Mouse (Mus musculus) limb, embryonic 15.5 days (tissue): Measurements from ENCODE around the gene Megf6. TPM values are rescaled to one million over a fixed set of nuclear protein-coding genes. Genes with fewer than 3 reads are reported as not detected.

ENCODE experiments used
- ATAC-seq: fragments of 200-750 bp; cut with Nextera tagmentation; 2 replicates; pipeline ENCODE4 v1.8.0; 2017; ENCODE audit warnings: low read depth, moderate TSS enrichment; ENCODE audit not compliant: insufficient number of reproducible peaks, low FRiP score, low TSS enrichment
- H3K27ac ChIP-seq: fragments of 300-500 bp; sonication (generic); 2 replicates; pipeline ENCODE4 v1.5.1; 2015; ENCODE audit warnings: moderate library complexity, mild to moderate bottlenecking, inconsistent platforms
- H3K27me3 ChIP-seq: fragments of 300-500 bp; sonication (generic); 2 replicates; pipeline ENCODE4 v1.6.1; 2015; ENCODE audit warnings: inconsistent platforms
- H3K36me3 ChIP-seq: fragments of 300-500 bp; sonication (generic); 2 replicates; pipeline ENCODE4 v1.6.1; 2015; ENCODE audit warnings: inconsistent platforms
- H3K4me1 ChIP-seq: fragments of 300-500 bp; sonication (generic); 2 replicates; pipeline ENCODE4 v1.6.1; 2015; ENCODE audit warnings: inconsistent platforms
- H3K4me2 ChIP-seq: fragments of 300-500 bp; sonication (generic); 2 replicates; pipeline ENCODE4 v1.6.1; 2015; ENCODE audit warnings: mild to moderate bottlenecking, inconsistent platforms
- H3K4me3 ChIP-seq: fragments of 300-500 bp; sonication (generic); 2 replicates; pipeline ENCODE4 v1.5.1; 2015; ENCODE audit warnings: mild to moderate bottlenecking, inconsistent platforms
- H3K9ac ChIP-seq: fragments of 300-500 bp; sonication (generic); 2 replicates; pipeline ENCODE4 v1.6.1; 2015; ENCODE audit warnings: inconsistent platforms
- H3K9me3 ChIP-seq: fragments of 300-500 bp; sonication (generic); 2 replicates; pipeline ENCODE4 v1.6.1; 2016; ENCODE audit warnings: inconsistent platforms
- WGBS: fragments of 180-500 bp; shearing (Covaris S2); methylation state at CpG from one replicate; pipeline ENCODE4 v1.1.7; 2015; 5-methylcytosine and 5-hydroxymethylcytosine counted together
- polyA plus RNA-seq: library from polyadenylated mRNA; unstranded; fragments of >200 nt; fragmentation: Nextera tagmentation; extraction: Ambion mirVana; gene quantifications from 2 replicates; pipeline ENCODE4 v1.2.1, GENCODE M21; 2015

Megf6 gene
- polyA plus RNA-seq, 1 experiment from 2014 or later = 110 TPM

DNA sequence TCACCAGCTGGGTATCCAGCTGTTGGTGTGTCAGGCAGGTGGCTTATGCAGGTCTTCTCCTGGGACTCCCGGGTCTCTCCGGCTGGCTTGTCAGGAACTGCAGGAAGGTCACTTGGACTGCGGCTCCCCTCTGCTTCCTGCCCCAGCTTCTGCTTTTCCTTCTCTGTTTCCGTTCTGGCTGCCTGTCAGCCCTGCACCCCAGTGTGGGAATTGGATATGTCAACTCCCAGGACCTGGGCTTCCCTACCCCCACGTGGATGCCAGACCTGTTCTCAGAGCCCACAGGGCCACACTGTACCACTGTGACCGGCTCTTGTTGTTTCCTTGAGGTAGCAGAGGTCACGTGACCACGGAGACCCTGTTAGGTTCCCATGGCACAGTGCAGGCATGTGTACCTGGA, 18.4 kb downstream of the Megf6 start:
- Histone ChIP-seq H3K27ac (no peak overlapping the region), H3K4me3 (no peak overlapping the region), H3K9ac (no peak overlapping the region), H3K4me1 (0 out of 2 replicates have a peak, but pooled peaks cover 7% of the 10 kb centered on the region), H3K36me3 (no peaks in the 10 kb centered on the region), H3K27me3 (no peaks in the 10 kb centered on the region), H3K9me3 (no peaks in the 10 kb centered on the region), H3K4me2 (no peak overlapping the region)
- ATAC-seq = no peak
- WGBS = 76% methylated on average over 8 of the region's 8 CpGs

DNA sequence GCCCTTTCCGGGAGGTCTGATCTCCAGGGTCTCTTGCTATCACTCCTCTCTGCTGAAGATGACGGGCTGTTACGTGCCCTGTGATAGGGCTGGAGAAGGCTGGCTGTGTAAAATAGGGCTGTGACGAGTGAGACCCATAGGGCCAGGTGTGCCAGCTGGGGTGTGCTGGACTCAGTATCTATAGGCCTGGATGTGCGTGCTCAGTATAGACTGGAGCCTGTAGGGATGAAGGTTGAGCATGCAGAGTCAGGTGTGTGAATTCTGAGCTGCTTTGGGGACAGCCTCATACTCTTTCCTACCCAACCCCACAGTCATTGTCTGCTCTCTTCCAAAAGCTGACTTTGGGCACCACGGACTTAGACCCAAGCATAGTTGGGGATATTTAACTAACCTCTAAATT, 27.4 kb downstream of the Megf6 start:
- H3K9me3 ChIP-seq = no peaks in the 10 kb centered on the region
- H3K27me3 ChIP-seq = no peaks in the 10 kb centered on the region
- H3K4me3 ChIP-seq = no peak overlapping the region
- 71% methylated on average over 6 of the region's 6 CpGs for WGBS
- H3K4me2 ChIP-seq = no peak overlapping the region
- ATAC-seq = no peak
- no peak overlapping the region for H3K9ac ChIP-seq
- H3K36me3 ChIP-seq = peaks cover 6% of the 10 kb centered on the region; the same call in 1 of the 2 replicates
- peaks cover 14% of the 10 kb centered on the region for H3K4me1 ChIP-seq
- no peak overlapping the region for H3K27ac ChIP-seq

DNA sequence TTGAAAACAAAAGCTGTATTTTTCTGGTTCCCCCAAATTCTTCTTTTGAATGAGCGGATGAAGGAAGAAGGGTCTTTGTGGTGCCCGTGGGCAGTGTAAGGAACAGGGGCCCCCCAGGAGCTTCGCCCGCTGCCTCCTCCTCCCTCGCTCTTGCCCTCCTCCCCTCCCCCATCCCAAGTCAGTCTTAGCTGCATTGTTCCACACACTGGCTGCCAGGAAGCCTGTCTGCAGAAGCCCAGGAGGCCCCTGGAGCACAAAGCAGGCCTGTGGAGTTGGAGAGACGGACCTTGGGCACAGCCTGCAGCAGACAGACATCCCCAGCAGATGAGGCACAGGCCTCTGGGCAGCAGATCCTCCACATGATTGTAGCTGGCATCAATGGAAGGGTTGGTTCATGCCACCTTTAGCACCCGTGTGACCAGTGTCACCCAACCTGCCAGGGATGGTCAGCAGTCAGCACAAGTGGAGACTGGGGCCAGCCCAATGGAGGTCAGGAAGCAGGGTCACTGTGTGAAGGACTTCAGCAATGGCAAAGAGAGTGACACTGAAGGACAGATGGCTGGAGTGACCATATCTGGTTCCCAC, 27.9 kb downstream of the Megf6 start:
- ATAC-seq = 0 out of 2 replicates have a peak, but pooled peaks have one; percentile 45
- Histone ChIP-seq H3K9ac (no peak overlapping the region), H3K27ac (peak overlapping the region; percentile 63), H3K27me3 (no peaks in the 10 kb centered on the region), H3K4me3 (no peak overlapping the region), H3K4me1 (peaks cover 14% of the 10 kb centered on the region), H3K4me2 (no peak overlapping the region), H3K9me3 (no peaks in the 10 kb centered on the region), H3K36me3 (peaks cover 6% of the 10 kb centered on the region; the same call in 1 of the 2 replicates)
- WGBS = 55% methylated on average over 7 of the region's 7 CpGs

- Histone ChIP-seq H3K27ac (no peak overlapping the region), H3K27me3 (no peaks in the 10 kb centered on the region), H3K36me3 (no peaks in the 10 kb centered on the region), H3K9me3 (no peaks in the 10 kb centered on the region), H3K4me1 (peaks cover 23% of the 10 kb centered on the region), H3K9ac (no peak overlapping the region), H3K4me2 (no peak overlapping the region), H3K4me3 (no peak overlapping the region)
- no peak for ATAC-seq
- WGBS = 62% methylated on average over 5 of the region's 5 CpGs
These were observed 31.0 kb downstream of the Megf6 start for GRCm38 (mm10) chr4:154201511-154201910.

GRCm38 (mm10) chr4:154204532-154204931, 34.0 kb downstream of the Megf6 start:
- Histone ChIP-seq H3K36me3 (no peaks in the 10 kb centered on the region), H3K27ac (no peak overlapping the region), H3K27me3 (no peaks in the 10 kb centered on the region), H3K4me1 (peaks cover 16% of the 10 kb centered on the region), H3K9ac (no peak overlapping the region), H3K4me2 (no peak overlapping the region), H3K4me3 (no peak overlapping the region), H3K9me3 (no peaks in the 10 kb centered on the region)
- no peak for ATAC-seq
- 71% methylated on average over 7 of the region's 7 CpGs for WGBS

DNA sequence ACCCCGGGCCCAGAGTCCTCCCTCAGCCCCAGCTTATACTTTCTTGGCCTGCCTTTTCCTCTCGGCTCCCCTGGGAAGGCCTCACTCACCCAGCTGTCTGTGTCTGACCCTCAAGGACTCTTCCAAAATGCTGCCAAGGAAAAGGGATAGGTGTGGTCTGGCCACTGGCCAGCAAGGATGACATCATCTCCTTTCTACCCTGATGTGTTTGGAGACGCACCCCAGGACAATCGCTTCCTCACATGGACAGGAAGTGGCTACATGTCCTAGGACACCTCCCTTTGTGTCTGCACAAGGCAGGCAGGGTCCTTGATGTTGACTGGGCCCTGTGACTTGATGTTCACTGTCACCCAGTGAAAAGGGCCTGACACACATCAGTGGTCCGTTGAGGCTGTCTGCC, 34.9 kb downstream of the Megf6 start:
- ATAC-seq = no peak

GRCm38 (mm10) chr4:154207261-154207660, 36.7 kb downstream of the Megf6 start:
- H3K9me3 ChIP-seq = no peaks in the 10 kb centered on the region
- H3K4me3 ChIP-seq = no peak overlapping the region
- 11% methylated on average over 5 of the region's 5 CpGs for WGBS
- no peaks in the 10 kb centered on the region for H3K36me3 ChIP-seq
- H3K9ac ChIP-seq = no peak overlapping the region
- no peaks in the 10 kb centered on the region for H3K27me3 ChIP-seq
- peaks cover 40% of the 10 kb centered on the region for H3K4me1 ChIP-seq
- no peak for ATAC-seq
- no peak overlapping the region for H3K4me2 ChIP-seq
- no peak overlapping the region for H3K27ac ChIP-seq

More for the DNA sequence above, 34.9 kb downstream of the Megf6 start:
- Histone ChIP-seq H3K9me3 (no peaks in the 10 kb centered on the region), H3K4me2 (no peak overlapping the region), H3K9ac (no peak overlapping the region), H3K4me1 (peaks cover 25% of the 10 kb centered on the region), H3K4me3 (no peak overlapping the region), H3K27ac (no peak overlapping the region), H3K36me3 (no peaks in the 10 kb centered on the region), H3K27me3 (no peaks in the 10 kb centered on the region)
- WGBS = 64% methylated on average over 5 of the region's 5 CpGs

GRCm38 (mm10) chr4:154209054-154209453, 38.5 kb downstream of the Megf6 start:
- Histone ChIP-seq H3K36me3 (no peaks in the 10 kb centered on the region), H3K27ac (peak overlapping the region; percentile 68), H3K4me2 (no peak overlapping the region), H3K9me3 (no peaks in the 10 kb centered on the region), H3K4me3 (no peak overlapping the region), H3K4me1 (peaks cover 58% of the 10 kb centered on the region), H3K9ac (no peak overlapping the region), H3K27me3 (no peaks in the 10 kb centered on the region)
- WGBS = 53% methylated on average over 6 of the region's 6 CpGs
- ATAC-seq = no peak

GRCm38 (mm10) chr4:154209825-154210224, 39.3 kb downstream of the Megf6 start:
- no peak for ATAC-seq
- 22% methylated on average over 3 of the region's 3 CpGs for WGBS

GRCm38 (mm10) chr4:154211459-154211858, 40.9 kb downstream of the Megf6 start:
- H3K4me2 ChIP-seq = no peak overlapping the region
- H3K4me1 ChIP-seq = peaks cover 57% of the 10 kb centered on the region
- no peak overlapping the region for H3K9ac ChIP-seq
- no peaks in the 10 kb centered on the region for H3K9me3 ChIP-seq
- H3K27me3 ChIP-seq = no peaks in the 10 kb centered on the region
- no peak overlapping the region for H3K4me3 ChIP-seq
- ATAC-seq = no peak
- H3K36me3 ChIP-seq = no peaks in the 10 kb centered on the region
- 58% methylated on average over 13 of the region's 13 CpGs for WGBS
- H3K27ac ChIP-seq = peak overlapping the region; percentile 57

More at GRCm38 (mm10) chr4:154209825-154210224, 39.3 kb downstream of the Megf6 start:
- Histone ChIP-seq H3K9ac (0 out of 2 replicates have a peak overlapping the region, but pooled peaks have one; percentile 18), H3K4me2 (no peak overlapping the region), H3K4me1 (peaks cover 57% of the 10 kb centered on the region), H3K4me3 (no peak overlapping the region), H3K27ac (peak overlapping the region; percentile 68), H3K27me3 (no peaks in the 10 kb centered on the region), H3K9me3 (no peaks in the 10 kb centered on the region), H3K36me3 (no peaks in the 10 kb centered on the region)

GRCm38 (mm10) chr4:154213586-154213985, 43.1 kb downstream of the Megf6 start:
- Histone ChIP-seq H3K4me1 (peaks cover 73% of the 10 kb centered on the region), H3K27ac (peak overlapping the region; percentile 82), H3K9ac (no peak overlapping the region), H3K4me2 (no peak overlapping the region), H3K9me3 (no peaks in the 10 kb centered on the region), H3K27me3 (no peaks in the 10 kb centered on the region), H3K4me3 (no peak overlapping the region), H3K36me3 (no peaks in the 10 kb centered on the region)
- 33% methylated on average over 7 of the region's 7 CpGs for WGBS
- ATAC-seq = no peak

DNA sequence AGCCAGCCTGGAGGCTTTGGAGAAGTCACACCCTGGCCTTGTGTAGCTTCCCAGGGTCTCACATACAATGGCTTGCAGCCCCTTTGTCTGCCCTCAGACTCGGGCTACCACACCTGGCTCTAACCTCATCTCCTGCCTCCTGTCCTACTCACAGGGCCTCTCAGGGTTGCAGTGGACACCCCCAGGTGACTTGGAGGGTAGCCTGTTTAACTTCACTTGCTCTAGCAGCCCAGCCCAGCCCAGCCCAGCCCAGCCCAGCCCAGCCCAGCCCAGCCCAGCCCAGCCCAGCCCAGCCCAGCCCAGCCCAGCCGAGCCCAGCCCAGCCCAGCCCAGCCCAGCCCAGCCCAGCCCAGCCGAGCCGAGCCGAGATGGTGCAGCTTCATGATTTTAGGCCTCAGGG, 43.5 kb downstream of the Megf6 start:
- Histone ChIP-seq H3K4me3 (no peak overlapping the region), H3K27ac (peak overlapping the region; percentile 82), H3K4me1 (peaks cover 73% of the 10 kb centered on the region), H3K9me3 (no peaks in the 10 kb centered on the region), H3K9ac (no peak overlapping the region), H3K4me2 (no peak overlapping the region), H3K36me3 (no peaks in the 10 kb centered on the region), H3K27me3 (no peaks in the 10 kb centered on the region)
- no peak for ATAC-seq
- WGBS = 7% methylated on average over 5 of the region's 5 CpGs
